Mouse (Mus musculus) erythroblast, embryonic 14.5 days (primary cell): Measurements from ENCODE around the gene Ehd1.

Experiments
- GATA1 ChIP-seq: IDR thresholded peaks from 2 replicates; pipeline ENCODE4 v1.6.1; 2012; ENCODE audit warnings: low read length, inconsistent platforms, mixed read lengths
- TAL1 ChIP-seq: IDR thresholded peaks from 3 replicates; pipeline ENCODE4 v1.6.1; 2012; ENCODE audit warnings: low read length, inconsistent platforms, mixed read lengths

DNA sequence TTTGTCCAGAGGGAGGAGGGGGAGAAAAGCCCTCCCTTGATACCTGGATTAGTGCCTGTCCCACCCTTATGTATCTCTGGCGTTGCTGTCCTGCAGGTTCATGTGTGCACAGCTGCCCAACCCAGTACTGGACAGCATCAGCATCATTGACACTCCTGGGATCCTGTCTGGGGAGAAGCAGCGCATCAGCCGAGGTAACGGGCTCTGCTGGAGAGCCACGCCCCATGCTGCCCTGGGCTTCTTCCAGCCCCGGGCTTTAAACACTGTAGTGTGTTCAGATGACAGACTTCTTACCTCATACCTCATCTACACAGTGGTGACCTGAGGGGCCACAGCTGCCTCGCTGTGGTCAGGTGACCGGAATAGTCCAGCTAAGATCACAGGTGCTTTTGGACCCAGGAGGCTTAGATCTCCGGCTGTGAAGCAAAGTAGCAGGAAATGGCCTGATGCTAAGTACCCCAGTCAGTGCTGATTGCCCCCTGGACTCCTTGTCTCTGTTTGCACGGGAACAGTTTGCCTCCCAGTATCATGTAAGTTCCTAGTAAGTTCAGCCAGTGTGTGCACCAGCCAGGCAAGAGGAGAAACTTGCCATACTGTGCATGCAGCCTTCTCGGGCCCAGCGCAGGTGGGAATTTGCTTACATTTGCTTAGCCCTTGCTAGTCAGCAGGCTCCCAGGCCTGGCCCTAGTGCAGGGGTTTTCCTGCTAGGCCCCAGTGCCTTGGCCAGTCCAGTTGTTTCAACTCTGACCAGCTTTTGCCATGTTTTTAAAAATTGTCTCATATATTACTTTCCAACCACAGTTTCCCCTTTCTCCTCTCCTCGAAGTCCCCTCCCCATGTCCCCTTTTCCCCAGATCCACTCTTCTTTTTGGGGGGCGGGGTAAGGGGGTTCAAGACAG, 4.8 kb downstream of the Ehd1 start:
- TF ChIP-seq GATA1 (no peak), TAL1 (no peak)
